Mouse (Mus musculus) erythroblast, embryonic 14.5 days (primary cell): ENCODE results near the gene Fcer1g. TPM values are rescaled to one million over a fixed set of nuclear protein-coding genes. Genes with fewer than 3 reads are reported as not detected.

ENCODE experiments used
- H3K27me3 ChIP-seq: 2 replicates; pipeline ENCODE4 v1.6.1; 2012; ENCODE audit warnings: inconsistent platforms; ENCODE audit not compliant: control insufficient read depth
- H3K36me3 ChIP-seq: 2 replicates; pipeline ENCODE4 v1.6.1; 2012; ENCODE audit warnings: mild to moderate bottlenecking, inconsistent platforms; ENCODE audit not compliant: control insufficient read depth
- H3K4me1 ChIP-seq: 2 replicates; pipeline ENCODE4 v1.6.1; 2012; ENCODE audit warnings: inconsistent platforms; ENCODE audit not compliant: control insufficient read depth
- H3K4me3 ChIP-seq: replicated peaks from 2 replicates; pipeline ENCODE3; 2012; ENCODE audit warnings: moderate library complexity, mild to moderate bottlenecking, inconsistent platforms
- H3K9me3 ChIP-seq: 2 replicates; pipeline ENCODE4 v1.6.1; 2012; ENCODE audit warnings: low read length, inconsistent platforms, mixed read lengths; ENCODE audit not compliant: control insufficient read depth
- GATA1 ChIP-seq: IDR thresholded peaks from 2 replicates; pipeline ENCODE4 v1.6.1; 2012; ENCODE audit warnings: low read length, inconsistent platforms, mixed read lengths
- TAL1 ChIP-seq: IDR thresholded peaks from 3 replicates; pipeline ENCODE4 v1.6.1; 2012; ENCODE audit warnings: low read length, inconsistent platforms, mixed read lengths
- polyA plus RNA-seq: library from polyadenylated mRNA; stranded (reverse); fragments of >175 nt; gene quantifications from 2 replicates; pipeline ENCODE4 v1.2.3, GENCODE M21; 2012

Gene Fcer1g
- polyA plus RNA-seq, 1 experiment, result 0.17 TPM

DNA sequence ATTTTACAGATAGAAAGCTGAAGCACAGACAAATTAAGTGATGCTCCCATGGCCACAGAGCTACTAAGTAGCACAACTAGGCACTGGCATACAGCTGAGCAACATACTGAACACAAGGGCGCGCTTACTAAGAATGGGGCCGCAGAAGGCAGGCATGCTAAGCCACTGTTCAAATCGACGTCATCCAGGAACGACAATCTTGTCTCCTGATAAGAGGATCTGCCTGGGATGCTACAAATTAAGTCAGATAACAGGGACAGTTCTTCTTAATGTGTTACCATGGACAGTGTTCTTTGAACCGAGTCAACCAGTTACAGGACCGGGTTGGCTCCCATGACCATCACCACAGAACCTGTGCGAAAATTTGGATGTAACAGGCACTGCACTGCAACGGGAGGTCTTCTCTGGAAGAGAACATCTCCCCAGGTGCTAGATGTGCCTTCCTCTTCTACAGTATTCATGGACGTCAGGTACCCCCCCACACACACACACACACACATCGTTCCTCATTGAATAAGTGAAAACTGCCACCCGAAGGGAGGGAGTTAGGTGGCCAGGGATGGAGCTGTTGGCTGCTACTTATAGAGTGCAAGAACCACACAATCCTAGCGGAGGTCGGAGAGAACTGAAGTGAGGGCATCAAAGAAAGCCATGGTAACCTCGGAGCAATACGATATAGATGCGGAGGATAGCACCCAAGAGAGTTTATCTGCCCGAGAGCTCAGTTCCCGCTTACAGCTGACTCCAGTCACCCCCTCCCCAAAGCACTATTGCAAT is 38.9 kb downstream of the Fcer1g start:
- H3K27me3 ChIP-seq, result peaks cover 81% of the 10 kb centered on the region
- peaks cover 3% of the 10 kb centered on the region for H3K4me1 ChIP-seq
- no peak overlapping the region for H3K4me3 ChIP-seq
- H3K9me3 ChIP-seq, result no peaks in the 10 kb centered on the region
- no peak for TF ChIP-seq GATA1
- no peaks in the 10 kb centered on the region for H3K36me3 ChIP-seq

- H3K9me3 ChIP-seq, result no peaks in the 10 kb centered on the region
- no peaks in the 10 kb centered on the region; the same call in 1 of the 2 replicates for H3K4me1 ChIP-seq
- peaks cover 87% of the 10 kb centered on the region for H3K27me3 ChIP-seq
Observed at GRCm38 (mm10) chr1:171193911-171194830, 40.0 kb downstream of the Fcer1g start.

GRCm38 (mm10) chr1:171193093-171193840 is 40.9 kb downstream of the Fcer1g start:
- no peaks in the 10 kb centered on the region for H3K36me3 ChIP-seq
- H3K27me3 ChIP-seq, result peaks cover 86% of the 10 kb centered on the region
- no peak for TF ChIP-seq GATA1
- no peaks in the 10 kb centered on the region; the same call in 1 of the 2 replicates for H3K4me1 ChIP-seq
- no peaks in the 10 kb centered on the region for H3K9me3 ChIP-seq
- H3K4me3 ChIP-seq, result no peak overlapping the region

More at GRCm38 (mm10) chr1:171193911-171194830, 40.0 kb downstream of the Fcer1g start:
- Histone ChIP-seq H3K36me3 (no peaks in the 10 kb centered on the region), H3K4me3 (no peak overlapping the region)
- TF ChIP-seq GATA1, result no peak
- TF ChIP-seq TAL1, result no peak

- Histone ChIP-seq H3K4me1 (no peaks in the 10 kb centered on the region; the same call in 1 of the 2 replicates), H3K9me3 (no peaks in the 10 kb centered on the region), H3K27me3 (peaks cover 88% of the 10 kb centered on the region), H3K36me3 (no peaks in the 10 kb centered on the region), H3K4me3 (no peak overlapping the region)
- TF ChIP-seq GATA1 (no peak), TAL1 (no peak)
Observed at GRCm38 (mm10) chr1:171192283-171192682, 41.9 kb downstream of the Fcer1g start.

DNA sequence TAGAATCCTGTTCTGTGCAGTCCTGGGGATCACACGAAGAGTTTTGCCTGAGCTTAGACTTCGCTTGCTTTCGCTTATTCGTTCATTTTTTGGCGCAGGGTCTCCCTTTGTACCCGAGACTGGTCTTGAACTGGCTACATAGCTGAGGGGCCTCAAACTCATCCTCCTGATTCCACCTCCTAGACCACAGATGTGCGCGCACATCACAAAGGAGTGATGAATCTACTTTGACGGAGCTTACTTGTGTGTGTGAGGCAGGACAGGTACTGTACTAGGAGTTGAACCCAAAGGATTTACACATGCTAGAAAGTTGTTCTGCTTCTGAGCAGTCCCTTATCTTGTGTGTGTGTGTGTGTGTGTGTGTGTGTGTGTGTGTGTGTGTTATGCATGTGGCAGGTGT is 43.3 kb downstream of the Fcer1g start:
- no peaks in the 10 kb centered on the region for H3K9me3 ChIP-seq
- H3K4me1 ChIP-seq, result no peaks in the 10 kb centered on the region; the same call in 1 of the 2 replicates
- no peaks in the 10 kb centered on the region for H3K36me3 ChIP-seq
- H3K27me3 ChIP-seq, result peaks cover 73% of the 10 kb centered on the region
- no peak for TF ChIP-seq TAL1
- TF ChIP-seq GATA1, result no peak
- no peak overlapping the region for H3K4me3 ChIP-seq

- Histone ChIP-seq H3K36me3 (no peaks in the 10 kb centered on the region), H3K4me3 (no peak overlapping the region), H3K4me1 (no peaks in the 10 kb centered on the region), H3K9me3 (no peaks in the 10 kb centered on the region), H3K27me3 (peaks cover 66% of the 10 kb centered on the region)
- no peak for TF ChIP-seq GATA1
- TF ChIP-seq TAL1, result no peak
Observed at GRCm38 (mm10) chr1:171189476-171190114, 44.6 kb downstream of the Fcer1g start.

GRCm38 (mm10) chr1:171189046-171189445 is 45.1 kb downstream of the Fcer1g start:
- H3K4me1 ChIP-seq, result no peaks in the 10 kb centered on the region
- H3K27me3 ChIP-seq, result peaks cover 60% of the 10 kb centered on the region
- no peak overlapping the region for H3K4me3 ChIP-seq
- no peaks in the 10 kb centered on the region for H3K36me3 ChIP-seq
- no peak for TF ChIP-seq GATA1
- TF ChIP-seq TAL1, result no peak
- no peaks in the 10 kb centered on the region for H3K9me3 ChIP-seq

GRCm38 (mm10) chr1:171187851-171188700 is 46.1 kb downstream of the Fcer1g start:
- TF ChIP-seq TAL1 (no peak), GATA1 (no peak)

More at GRCm38 (mm10) chr1:171187851-171188700, 46.1 kb downstream of the Fcer1g start:
- no peak overlapping the region for H3K4me3 ChIP-seq
- no peaks in the 10 kb centered on the region for H3K36me3 ChIP-seq
- H3K9me3 ChIP-seq, result no peaks in the 10 kb centered on the region
- H3K27me3 ChIP-seq, result peaks cover 51% of the 10 kb centered on the region
- H3K4me1 ChIP-seq, result no peaks in the 10 kb centered on the region
